Mouse (Mus musculus): ENCODE results near the gene Ano7.

GRCm38 (mm10) chr1:93342648-93343503 lies 30.9 kb upstream of the Ano7 start, which contains the start of the genes Ppp1r7 and Pask:
- TF ChIP-seq CTCF (IDR thresholded peaks at IDR 0.05; ENCODE audit: control insufficient read depth, insufficient read depth, low read length) (peak; percentile 15; the same call in 1 of the 2 replicates), POLR2A (IDR thresholded peaks at IDR 0.05; ENCODE audit: borderline replicate concordance, control insufficient read depth, low read depth, low read length) (peak; percentile 42; the same call in 1 of the 2 replicates)
